ENCODE assay signal across 8 mouse cellular contexts in the genomic region with DNA sequence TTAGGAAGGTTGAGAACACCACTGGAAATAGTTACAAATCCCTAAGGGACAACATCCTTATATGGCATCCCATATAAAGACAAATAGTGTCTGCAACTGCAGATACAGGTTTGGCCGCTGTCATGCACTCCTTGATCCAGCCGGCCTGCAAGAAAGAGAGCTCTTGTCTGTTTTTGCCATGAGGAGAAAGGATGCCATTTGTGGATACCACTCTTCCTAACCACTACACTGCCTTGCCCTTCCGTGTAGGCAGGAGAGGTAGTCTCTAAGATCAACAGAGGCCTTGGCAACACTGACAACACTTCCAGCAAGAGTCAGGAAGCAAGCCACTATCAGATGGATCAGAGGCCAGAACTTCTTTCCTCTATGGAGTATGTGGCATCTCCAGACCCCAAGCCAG. TPM values are rescaled to one million over a fixed set of nuclear protein-coding genes. Genes with fewer than 3 reads are reported as not detected.
DNase-seq lines count a peak whose midpoint lies in the region; ATAC-seq and TF ChIP-seq lines count a peak whose summit lies in the region.

A gene (plus strand): TSS at position 301 of the 400 bp plus-strand sequence.

- DNase-seq in liver, adult 2 months (ENCODE audit: extremely low read depth, low read depth, low spot score) = no peak
- DNase-seq in liver = no peak
- no peak for DNase-seq in embryonic facial prominence, embryonic 14.5 days (ENCODE audit: low spot score)
- DNase-seq in adrenal gland, adult 18-20 months (ENCODE audit: low spot score in 2 of 2) = no peak
- no peak for DNase-seq in urinary bladder, postnatal 4 days (ENCODE audit: low spot score in 2 of 2)
- DNase-seq in ovary, postnatal 10 days (ENCODE audit: low spot score) = no peak

- no peaks in the 10 kb centered on the region for H3K9me3 ChIP-seq in embryonic facial prominence, embryonic 14.5 days (ENCODE audit: control insufficient read depth, low read length)
- no peaks in the 10 kb centered on the region for H3K9me3 ChIP-seq in intestine, embryonic 15.5 days
- no peaks in the 10 kb centered on the region for H3K9me3 ChIP-seq in neural tube, embryonic 12.5 days

- ATAC-seq in embryonic facial prominence, embryonic 14.5 days (ENCODE audit: low read depth) = no peak
- ATAC-seq in intestine, embryonic 15.5 days = no peak
- no peak for ATAC-seq in neural tube, embryonic 12.5 days (ENCODE audit: low FRiP score, low read depth)

- TF ChIP-seq CTCF in liver, adult 2 months (IDR thresholded peaks at IDR 0.05; ENCODE audit: low read depth, low read length) = no peak

- H3K9ac ChIP-seq in liver, adult 2 months (ENCODE audit: low read depth, low read length) = 0 out of 2 replicates have a peak within 1 kb of the TSS, but pooled peaks have one; percentile 25
- peak within 1 kb of the TSS; percentile 82 for H3K9ac ChIP-seq in embryonic facial prominence, embryonic 14.5 days (ENCODE audit: low read depth, low read length)
- H3K9ac ChIP-seq in intestine, embryonic 15.5 days = peak within 1 kb of the TSS; percentile 69
- H3K9ac ChIP-seq in neural tube, embryonic 12.5 days = peak within 1 kb of the TSS; percentile 54

- no peaks in the 10 kb centered on the region for H3K79me2 ChIP-seq in liver, adult 2 months (ENCODE audit: control insufficient read depth, insufficient read depth, low read length)

- H3K4me2 ChIP-seq in embryonic facial prominence, embryonic 14.5 days (ENCODE audit: low read depth, low read length) = peak within 1 kb of the TSS; percentile 87
- peak within 1 kb of the TSS; percentile 83 for H3K4me2 ChIP-seq in intestine, embryonic 15.5 days (replicated peaks)
- peak within 1 kb of the TSS; percentile 78 for H3K4me2 ChIP-seq in neural tube, embryonic 12.5 days (replicated peaks)

- no peaks in the 10 kb centered on the region; the same call in 1 of the 2 replicates for H3K36me3 ChIP-seq in liver, adult 2 months (ENCODE audit: control insufficient read depth, insufficient read depth, low read length)
- H3K36me3 ChIP-seq in embryonic facial prominence, embryonic 14.5 days (ENCODE audit: control insufficient read depth, insufficient read depth, low read length) = peaks cover 47% of the 10 kb centered on the region
- H3K36me3 ChIP-seq in intestine, embryonic 15.5 days = peaks cover 31% of the 10 kb centered on the region
- H3K36me3 ChIP-seq in neural tube, embryonic 12.5 days = peaks cover 51% of the 10 kb centered on the region

- H3K27ac ChIP-seq in liver, adult 2 months (replicated peaks; ENCODE audit: insufficient read depth, low read depth, low read length) = no peak within 1 kb of the TSS
- H3K27ac ChIP-seq in embryonic facial prominence, embryonic 14.5 days (replicated peaks; ENCODE audit: low read depth, low read length) = peak within 1 kb of the TSS; percentile 91
- H3K27ac ChIP-seq in intestine, embryonic 15.5 days = peak within 1 kb of the TSS; percentile 84; the same call in 1 of the 2 replicates
- peak within 1 kb of the TSS; percentile 74; the same call in 1 of the 2 replicates for H3K27ac ChIP-seq in neural tube, embryonic 12.5 days

- H3K27me3 ChIP-seq in liver, adult 2 months (ENCODE audit: control insufficient read depth, insufficient read depth, low read length) = no peaks in the 10 kb centered on the region
- H3K27me3 ChIP-seq in embryonic facial prominence, embryonic 14.5 days (replicated peaks; ENCODE audit: control insufficient read depth, insufficient read depth, low read length) = no peaks in the 10 kb centered on the region
- H3K27me3 ChIP-seq in intestine, embryonic 15.5 days (replicated peaks) = no peaks in the 10 kb centered on the region
- H3K27me3 ChIP-seq in neural tube, embryonic 12.5 days (replicated peaks) = no peaks in the 10 kb centered on the region

- peaks cover 3% of the 10 kb centered on the region; the same call in 1 of the 2 replicates for H3K4me1 ChIP-seq in liver, adult 2 months (ENCODE audit: control insufficient read depth, insufficient read depth, low read length)
- H3K4me1 ChIP-seq in embryonic facial prominence, embryonic 14.5 days (ENCODE audit: control insufficient read depth, insufficient read depth, low read length) = peaks cover 19% of the 10 kb centered on the region
- H3K4me1 ChIP-seq in intestine, embryonic 15.5 days (replicated peaks) = peaks cover 25% of the 10 kb centered on the region
- H3K4me1 ChIP-seq in neural tube, embryonic 12.5 days = peaks cover 30% of the 10 kb centered on the region

- peak within 1 kb of the TSS; percentile 69 for H3K4me3 ChIP-seq in liver, adult 2 months (ENCODE audit: insufficient read depth, low read depth, low read length)
- H3K4me3 ChIP-seq in embryonic facial prominence, embryonic 14.5 days (ENCODE audit: low read depth, low read length) = peak within 1 kb of the TSS; percentile 76
- peak within 1 kb of the TSS; percentile 74 for H3K4me3 ChIP-seq in intestine, embryonic 15.5 days (replicated peaks)
- peak within 1 kb of the TSS; percentile 58 for H3K4me3 ChIP-seq in neural tube, embryonic 12.5 days

- TF ChIP-seq POLR2A in liver, adult 2 months (IDR thresholded peaks at IDR 0.05; ENCODE audit: extremely low read depth, insufficient read depth, low read length) = no peak

- WGBS in liver, adult 2 months = 87% methylated on average over 3 of the region's 3 CpGs
- 80% methylated on average over 3 of the region's 3 CpGs for WGBS in embryonic facial prominence, embryonic 14.5 days
- 77% methylated on average over 3 of the region's 3 CpGs for WGBS in intestine, embryonic 15.5 days
- WGBS in neural tube, embryonic 12.5 days = 88% methylated on average over 3 of the region's 3 CpGs

RNA-seq across cellular contexts. Expression of the gene that starts here (rescaled TPM):
- not detected in 2 replicates for total RNA-seq in liver, adult 2 months (2014; rRNA removed)
- 0.06 TPM in 1 of 2 replicates, not detected in the other for polyA plus RNA-seq in liver, adult 2 months (2012; rRNA removed)
- polyA plus RNA-seq in embryonic facial prominence, embryonic 14.5 days (2014; fragmentation: Nextera tagmentation; extraction: Ambion mirVana) = 0.09 and 0.65 TPM in 2 replicates
- 0.15 and 0.40 TPM in 2 replicates for polyA plus RNA-seq in intestine, embryonic 15.5 days (2015; fragmentation: Nextera tagmentation; extraction: Ambion mirVana)
- 0.33 and 0.57 TPM in 2 replicates for polyA plus RNA-seq in neural tube, embryonic 12.5 days (2016; fragmentation: Nextera tagmentation; extraction: Ambion mirVana)
- not detected for total RNA-seq in adrenal gland, adult 18-20 months (2021)

Comparison
In these comparisons a context has a peak if more than half of its experiments do, and no peak if none do; other contexts are left out.
1. H3K9ac ChIP-seq: peak in every context shown above with its lines; median percentile 82 in embryonic facial prominence, embryonic 14.5 days; 69 in intestine, embryonic 15.5 days; 54 in neural tube, embryonic 12.5 days; 25 in liver, adult 2 months.